Mouse (Mus musculus) intestine, postnatal 0 days (tissue): Measurements from ENCODE around the gene Donson. TPM values are rescaled to one million over a fixed set of nuclear protein-coding genes. Genes with fewer than 3 reads are reported as not detected.
A peak's percentile ranks its signal among the peaks of the same experiment; 100 is the strongest.

Experiments
- ATAC-seq: fragments of 200-750 bp; cut with Nextera tagmentation; 2 replicates; pipeline ENCODE4 v1.8.0; 2017; ENCODE audit warnings: mild to moderate bottlenecking, moderate TSS enrichment, moderate library complexity
- H3K27ac ChIP-seq: fragments of 300-500 bp; sonication (generic); 2 replicates; pipeline ENCODE4 v1.5.1; 2014; ENCODE audit warnings: mild to moderate bottlenecking, low read depth, low read length, moderate library complexity
- H3K27me3 ChIP-seq: fragments of 300-500 bp; sonication (generic); replicated peaks from 2 replicates; pipeline ENCODE4 v1.6.1; 2014; ENCODE audit warnings: low read length, mixed read lengths; ENCODE audit not compliant: control insufficient read depth, insufficient read depth
- H3K36me3 ChIP-seq: fragments of 300-500 bp; sonication (generic); 2 replicates; pipeline ENCODE4 v1.6.1; 2014; ENCODE audit warnings: mild to moderate bottlenecking, moderate library complexity; ENCODE audit not compliant: control insufficient read depth, insufficient read depth
- H3K4me1 ChIP-seq: fragments of 300-500 bp; sonication (generic); replicated peaks from 2 replicates; pipeline ENCODE4 v1.6.1; 2014; ENCODE audit warnings: antibody characterized with exemption, low read length, mixed read lengths; ENCODE audit not compliant: control insufficient read depth, insufficient read depth
- H3K4me2 ChIP-seq: fragments of 300-500 bp; sonication (generic); replicated peaks from 2 replicates; pipeline ENCODE4 v1.6.1; 2014; ENCODE audit warnings: low read depth, mild to moderate bottlenecking, moderate library complexity
- H3K4me3 ChIP-seq: fragments of 300-500 bp; sonication (generic); 2 replicates; pipeline ENCODE4 v1.5.1; 2014; ENCODE audit warnings: low read depth, low read length
- H3K9ac ChIP-seq: fragments of 300-500 bp; sonication (generic); 2 replicates; pipeline ENCODE4 v1.6.1; 2014; ENCODE audit warnings: mild to moderate bottlenecking, low read depth, low read length
- H3K9me3 ChIP-seq: fragments of 300-500 bp; sonication (generic); 2 replicates; pipeline ENCODE4 v1.6.1; 2016; ENCODE audit warnings: mixed run types; ENCODE audit not compliant: control insufficient read depth
- CTCF ChIP-seq: sonication (generic); IDR thresholded peaks from 2 replicates; pipeline ENCODE4 v1.5.1; 2016; ENCODE audit warnings: low read depth, mild to moderate bottlenecking, control low read depth, antibody characterized with exemption, moderate library complexity
- WGBS: fragments of 180-500 bp; shearing (Covaris S2); extraction: QIAGEN DNeasy Blood & Tissue Kit; methylation state at CpG from one replicate; pipeline ENCODE4 v1.1.7; 2014; 5-methylcytosine and 5-hydroxymethylcytosine counted together
- polyA plus RNA-seq: library from polyadenylated mRNA; unstranded; fragments of >200 nt; fragmentation: Nextera tagmentation; extraction: Ambion mirVana; gene quantifications from 2 replicates; pipeline ENCODE4 v1.2.1, GENCODE M21; 2015

The Donson gene
- polyA plus RNA-seq, 1 experiment from 2014 or later = 6.2 TPM

DNA sequence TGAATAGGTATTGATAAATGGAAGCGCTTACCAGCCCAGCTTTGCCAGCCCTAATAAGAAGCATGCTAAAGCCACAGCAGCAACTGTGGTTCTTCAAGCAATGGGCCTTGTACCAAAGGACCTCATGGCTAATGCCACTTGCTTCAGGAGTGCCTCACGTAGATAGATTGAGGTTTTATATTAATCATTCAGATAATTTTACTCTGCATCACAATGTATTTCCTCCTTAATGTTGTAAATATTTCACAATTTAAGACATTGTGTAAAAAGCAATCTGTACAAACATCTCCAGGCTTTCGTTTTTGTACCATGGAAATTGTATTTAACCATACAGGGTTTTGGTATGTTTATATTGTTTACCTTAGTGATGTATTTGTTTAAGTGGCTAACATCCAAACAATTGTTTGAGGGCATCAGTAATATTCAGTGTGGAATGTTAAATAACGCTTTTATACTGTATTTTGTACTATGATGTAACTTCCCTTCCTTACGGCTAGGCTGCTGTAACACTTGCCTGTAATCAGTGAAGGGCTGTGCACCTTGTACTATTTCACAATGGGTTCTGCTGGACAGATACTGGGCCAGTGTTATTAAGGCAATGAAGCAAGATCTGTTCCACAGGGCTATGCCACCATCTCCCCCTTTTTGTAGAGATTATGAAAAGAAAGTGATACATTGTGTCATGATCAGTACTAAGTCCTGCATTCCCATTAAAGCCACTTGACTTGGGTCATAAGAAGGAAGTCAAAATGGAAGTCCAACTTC, 10.2 kb downstream of the Donson start:
- H3K27me3 ChIP-seq = no peaks in the 10 kb centered on the region
- H3K4me1 ChIP-seq = no peaks in the 10 kb centered on the region
- no peak overlapping the region for H3K4me2 ChIP-seq
- H3K9me3 ChIP-seq = no peaks in the 10 kb centered on the region
- H3K27ac ChIP-seq = peak overlapping the region; percentile 41
- H3K4me3 ChIP-seq = no peak overlapping the region
- TF ChIP-seq CTCF = no peak
- no peak overlapping the region for H3K9ac ChIP-seq
- ATAC-seq = peak; percentile 98
- WGBS = 51% methylated on average over 5 of the region's 5 CpGs
- peaks cover 61% of the 10 kb centered on the region for H3K36me3 ChIP-seq

DNA sequence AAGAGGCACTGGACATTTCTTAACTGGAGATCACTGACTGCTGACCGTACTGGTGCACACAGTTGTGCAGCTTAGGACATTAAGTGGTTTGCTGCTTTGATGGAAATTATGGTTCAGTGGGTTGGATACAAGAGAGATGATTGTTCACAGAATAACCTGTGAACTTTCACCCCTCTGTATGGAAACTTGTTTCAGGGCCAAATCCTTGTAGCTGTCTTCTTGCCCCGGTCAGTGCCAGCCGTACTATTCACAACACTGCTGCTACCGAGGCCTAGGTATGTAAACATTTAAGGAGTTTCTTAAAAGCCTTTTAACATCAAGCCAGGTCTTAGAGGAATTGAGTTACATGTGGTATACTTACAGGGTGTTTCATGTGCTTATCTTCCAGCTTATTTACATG, 14.1 kb downstream of the Donson start:
- no peak overlapping the region for H3K9ac ChIP-seq
- ATAC-seq = no peak
- H3K9me3 ChIP-seq = no peaks in the 10 kb centered on the region
- H3K4me1 ChIP-seq = no peaks in the 10 kb centered on the region
- H3K27ac ChIP-seq = no peak overlapping the region
- H3K4me2 ChIP-seq = no peak overlapping the region
- H3K36me3 ChIP-seq = peaks cover 76% of the 10 kb centered on the region
- no peak for TF ChIP-seq CTCF
- no peaks in the 10 kb centered on the region for H3K27me3 ChIP-seq
- 66% methylated on average over 4 of the region's 4 CpGs for WGBS
- H3K4me3 ChIP-seq = no peak overlapping the region

DNA sequence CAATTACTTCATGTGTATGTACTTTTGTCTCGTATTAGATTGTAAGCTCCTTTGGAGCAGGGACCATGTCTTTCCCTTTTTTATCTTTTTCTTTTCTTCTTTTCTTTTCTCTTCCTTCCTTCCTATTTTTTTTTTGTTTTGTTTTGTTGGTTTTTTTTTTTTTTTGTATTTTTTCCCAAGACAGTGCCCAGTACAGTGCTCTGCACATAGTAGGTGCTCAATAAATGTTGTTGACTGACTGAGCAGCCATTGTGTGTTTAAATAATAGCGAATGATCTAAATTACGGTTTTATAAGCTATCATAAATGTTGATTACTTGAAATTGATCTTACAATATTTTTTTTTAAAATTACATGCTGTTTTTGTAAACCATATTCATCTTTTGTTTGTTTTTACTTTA, 24.8 kb downstream of the Donson start:
- H3K4me3 ChIP-seq = no peak overlapping the region
- H3K27ac ChIP-seq = no peak overlapping the region
- H3K27me3 ChIP-seq = no peaks in the 10 kb centered on the region
- no peak overlapping the region for H3K4me2 ChIP-seq
- H3K4me1 ChIP-seq = no peaks in the 10 kb centered on the region
- H3K9me3 ChIP-seq = no peaks in the 10 kb centered on the region
- TF ChIP-seq CTCF = no peak
- H3K9ac ChIP-seq = no peak overlapping the region
- ATAC-seq = no peak
- H3K36me3 ChIP-seq = peaks cover 82% of the 10 kb centered on the region
- WGBS = 94% methylated on average over 3 of the region's 3 CpGs

DNA sequence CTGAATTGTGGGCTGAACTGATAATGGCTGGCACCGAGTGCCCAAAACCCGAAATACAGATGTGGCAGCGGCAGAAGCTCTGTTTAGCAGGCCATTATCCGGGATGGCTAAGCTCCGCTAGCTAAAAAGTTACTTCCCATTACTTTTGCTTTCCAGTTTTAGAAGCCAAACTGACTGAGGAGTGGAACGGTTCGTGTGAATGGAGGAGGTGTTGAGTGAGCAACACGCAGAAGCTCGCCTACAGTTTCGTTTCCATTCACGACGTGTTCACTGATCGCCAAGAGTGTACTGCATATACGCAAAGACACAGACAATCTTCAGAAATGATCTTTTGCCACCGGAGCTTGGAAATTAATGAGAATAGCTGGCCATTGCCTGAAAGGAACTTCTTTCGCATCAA, 26.2 kb downstream of the Donson start:
- no peak overlapping the region for H3K27ac ChIP-seq
- no peak for TF ChIP-seq CTCF
- no peaks in the 10 kb centered on the region for H3K9me3 ChIP-seq
- no peak overlapping the region for H3K4me2 ChIP-seq
- no peak overlapping the region for H3K9ac ChIP-seq
- peaks cover 91% of the 10 kb centered on the region for H3K36me3 ChIP-seq
- WGBS = 93% methylated on average over 16 of the region's 16 CpGs
- no peaks in the 10 kb centered on the region for H3K4me1 ChIP-seq
- ATAC-seq = no peak
- no peaks in the 10 kb centered on the region for H3K27me3 ChIP-seq
- no peak overlapping the region for H3K4me3 ChIP-seq

DNA sequence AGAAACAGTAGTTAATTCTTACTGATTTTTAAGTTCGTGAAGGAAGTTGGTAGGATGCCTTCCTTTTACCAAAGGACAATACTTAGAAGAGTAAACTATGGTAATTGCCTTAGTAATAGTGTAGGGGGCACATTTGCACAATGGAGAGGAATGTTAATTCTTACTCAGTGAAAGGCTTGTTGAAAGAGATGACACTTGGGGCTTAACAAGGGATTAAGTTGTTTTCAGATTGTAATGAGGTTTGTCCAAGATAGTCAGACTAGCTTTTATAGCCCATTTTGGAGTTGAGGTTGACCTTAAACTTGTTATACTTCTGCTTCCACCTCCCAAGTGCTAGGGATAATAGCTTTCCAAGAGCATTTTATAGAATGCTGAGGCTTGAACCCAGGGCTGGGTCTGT, 27.2 kb downstream of the Donson start:
- Histone ChIP-seq H3K27ac (no peak overlapping the region; the same call in 1 of the 2 replicates), H3K4me3 (no peak overlapping the region), H3K4me1 (no peaks in the 10 kb centered on the region), H3K36me3 (peaks cover 94% of the 10 kb centered on the region), H3K9ac (no peak overlapping the region), H3K9me3 (no peaks in the 10 kb centered on the region), H3K27me3 (no peaks in the 10 kb centered on the region), H3K4me2 (no peak overlapping the region)
- 57% methylated on average over 1 of the region's 1 CpGs for WGBS
- ATAC-seq = no peak
- no peak for TF ChIP-seq CTCF

DNA sequence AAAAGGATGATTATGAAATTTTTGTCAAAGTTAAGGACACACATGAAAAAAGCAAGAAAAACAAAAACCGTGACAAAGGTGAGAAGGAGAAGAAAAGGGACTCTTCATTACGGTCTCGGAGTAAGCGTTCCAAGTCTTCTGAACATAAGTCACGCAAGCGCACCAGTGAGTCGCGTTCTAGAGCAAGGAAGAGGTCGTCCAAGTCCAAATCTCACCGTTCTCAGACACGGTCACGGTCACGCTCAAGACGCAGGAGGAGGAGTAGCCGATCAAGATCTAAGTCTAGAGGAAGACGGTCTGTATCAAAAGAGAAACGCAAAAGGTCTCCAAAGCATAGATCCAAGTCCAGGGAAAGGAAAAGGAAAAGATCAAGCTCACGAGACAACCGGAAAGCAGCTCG, 28.8 kb downstream of the Donson start:
- TF ChIP-seq CTCF = no peak
- no peaks in the 10 kb centered on the region for H3K9me3 ChIP-seq
- 98% methylated on average over 20 of the region's 20 CpGs for WGBS
- peaks cover 94% of the 10 kb centered on the region for H3K36me3 ChIP-seq
- no peaks in the 10 kb centered on the region for H3K27me3 ChIP-seq
- no peak overlapping the region for H3K9ac ChIP-seq
- no peak overlapping the region for H3K4me3 ChIP-seq
- no peak for ATAC-seq
- H3K27ac ChIP-seq = 0 out of 2 replicates have a peak overlapping the region, but pooled peaks have one; percentile 4
- H3K4me1 ChIP-seq = no peaks in the 10 kb centered on the region
- no peak overlapping the region for H3K4me2 ChIP-seq
